Mouse (Mus musculus): ENCODE results near the gene Zfp512b. TPM values are rescaled to one million over a fixed set of nuclear protein-coding genes. Genes with fewer than 3 reads are reported as not detected.

The Zfp512b gene
- polyA plus RNA-seq, 1 experiment, result 32.2 TPM

GRCm38 (mm10) chr2:181596221-181596960 lies 3.8 kb upstream of the Zfp512b start:
- no peak overlapping the region for H3K27ac ChIP-seq (ENCODE audit: insufficient read depth, low read depth, low read length)
- TF ChIP-seq CTCF (conservative IDR thresholded peaks at IDR 0.05; ENCODE audit: insufficient read depth, insufficient read length, low read depth, low read length), result no peak
- TF ChIP-seq POLR2A (IDR thresholded peaks at IDR 0.05; ENCODE audit: low read depth, low read length), result no peak
- no peaks in the 10 kb centered on the region for H3K27me3 ChIP-seq (replicated peaks; ENCODE audit: control insufficient read depth, insufficient read depth, low read length)
- 69% methylated on average over 6 of the region's 6 CpGs for WGBS
- no peak overlapping the region for H3K4me3 ChIP-seq (ENCODE audit: insufficient read depth, low read depth, low read length)
- H3K4me1 ChIP-seq (ENCODE audit: control insufficient read depth, insufficient read depth, low read length), result peaks cover 17% of the 10 kb centered on the region; the same call in 1 of the 2 replicates
- no peak for DNase-seq
- no peaks in the 10 kb centered on the region for H3K36me3 ChIP-seq (ENCODE audit: control insufficient read depth, insufficient read depth, low read length)

- 72% methylated on average over 4 of the region's 4 CpGs for WGBS
- no peak overlapping the region for H3K4me3 ChIP-seq (ENCODE audit: insufficient read depth, low read depth, low read length)
- TF ChIP-seq POLR2A (IDR thresholded peaks at IDR 0.05; ENCODE audit: low read depth, low read length), result no peak
- peak; percentile 74 for TF ChIP-seq CTCF (conservative IDR thresholded peaks at IDR 0.05; ENCODE audit: insufficient read depth, insufficient read length, low read depth, low read length)
- no peak overlapping the region for H3K27ac ChIP-seq (ENCODE audit: insufficient read depth, low read depth, low read length)
- peak; percentile 64 for DNase-seq
- H3K36me3 ChIP-seq (ENCODE audit: control insufficient read depth, insufficient read depth, low read length), result no peaks in the 10 kb centered on the region
- H3K27me3 ChIP-seq (replicated peaks; ENCODE audit: control insufficient read depth, insufficient read depth, low read length), result no peaks in the 10 kb centered on the region
- peaks cover 12% of the 10 kb centered on the region; the same call in 1 of the 2 replicates for H3K4me1 ChIP-seq (ENCODE audit: control insufficient read depth, insufficient read depth, low read length)
These were observed 2.5 kb upstream of the Zfp512b start for GRCm38 (mm10) chr2:181594946-181595696.

- H3K4me1 ChIP-seq (ENCODE audit: control insufficient read depth, insufficient read depth, low read length), result peaks cover 12% of the 10 kb centered on the region; the same call in 1 of the 2 replicates
- no peaks in the 10 kb centered on the region for H3K27me3 ChIP-seq (replicated peaks; ENCODE audit: control insufficient read depth, insufficient read depth, low read length)
- DNase-seq, result no peak
- H3K27ac ChIP-seq (ENCODE audit: insufficient read depth, low read depth, low read length), result no peak overlapping the region
- H3K36me3 ChIP-seq (ENCODE audit: control insufficient read depth, insufficient read depth, low read length), result no peaks in the 10 kb centered on the region
- TF ChIP-seq POLR2A (IDR thresholded peaks at IDR 0.05; ENCODE audit: low read depth, low read length) (no peak), CTCF (conservative IDR thresholded peaks at IDR 0.05; ENCODE audit: insufficient read depth, insufficient read length, low read depth, low read length) (no peak)
- no peak overlapping the region for H3K4me3 ChIP-seq (ENCODE audit: insufficient read depth, low read depth, low read length)
These were observed 1.3 kb upstream of the Zfp512b start for GRCm38 (mm10) chr2:181593937-181594336.

- H3K4me1 ChIP-seq (ENCODE audit: control insufficient read depth, insufficient read depth, low read length), result peaks cover 12% of the 10 kb centered on the region; the same call in 1 of the 2 replicates
- DNase-seq, result no peak
- WGBS, result under 1% methylated on average over 6 of the region's 6 CpGs
- no peaks in the 10 kb centered on the region for H3K27me3 ChIP-seq (replicated peaks; ENCODE audit: control insufficient read depth, insufficient read depth, low read length)
- peak overlapping the region; percentile 84 for H3K4me3 ChIP-seq (ENCODE audit: insufficient read depth, low read depth, low read length)
- H3K27ac ChIP-seq (ENCODE audit: insufficient read depth, low read depth, low read length), result peak overlapping the region; percentile 80
- TF ChIP-seq CTCF (conservative IDR thresholded peaks at IDR 0.05; ENCODE audit: insufficient read depth, insufficient read length, low read depth, low read length), result no peak
- no peaks in the 10 kb centered on the region for H3K36me3 ChIP-seq (ENCODE audit: control insufficient read depth, insufficient read depth, low read length)
These were observed 429 bp upstream of the Zfp512b start for GRCm38 (mm10) chr2:181593042-181593421.

- Histone ChIP-seq H3K4me1 (ENCODE audit: control insufficient read depth, insufficient read depth, low read length) (peaks cover 9% of the 10 kb centered on the region; the same call in 1 of the 2 replicates), H3K4me3 (ENCODE audit: insufficient read depth, low read depth, low read length) (peak within 1 kb of the TSS; percentile 84), H3K27ac (ENCODE audit: insufficient read depth, low read depth, low read length) (peak within 1 kb of the TSS; percentile 80), H3K27me3 (replicated peaks; ENCODE audit: control insufficient read depth, insufficient read depth, low read length) (no peaks in the 10 kb centered on the region), H3K36me3 (ENCODE audit: control insufficient read depth, insufficient read depth, low read length) (no peaks in the 10 kb centered on the region)
- no peak for TF ChIP-seq CTCF (conservative IDR thresholded peaks at IDR 0.05; ENCODE audit: insufficient read depth, insufficient read length, low read depth, low read length)
- no peak for TF ChIP-seq POLR2A (IDR thresholded peaks at IDR 0.05; ENCODE audit: low read depth, low read length)
- DNase-seq, result peak; percentile 41
- 9% methylated on average over 5 of the region's 5 CpGs for WGBS
These were observed 996 bp downstream of the Zfp512b start, which contains the start of gene Prpf6 for GRCm38 (mm10) chr2:181591528-181592085. TSS of gene Prpf6 (plus strand) at chr2:181591868.

- WGBS, result 95% methylated on average over 5 of the region's 5 CpGs
- no peak for DNase-seq
- H3K27me3 ChIP-seq (replicated peaks; ENCODE audit: control insufficient read depth, insufficient read depth, low read length), result no peaks in the 10 kb centered on the region
- TF ChIP-seq CTCF (conservative IDR thresholded peaks at IDR 0.05; ENCODE audit: insufficient read depth, insufficient read length, low read depth, low read length), result no peak
- no peak for TF ChIP-seq POLR2A (IDR thresholded peaks at IDR 0.05; ENCODE audit: low read depth, low read length)
- no peak overlapping the region for H3K27ac ChIP-seq (ENCODE audit: insufficient read depth, low read depth, low read length)
- H3K4me3 ChIP-seq (ENCODE audit: insufficient read depth, low read depth, low read length), result no peak overlapping the region
- H3K4me1 ChIP-seq (ENCODE audit: control insufficient read depth, insufficient read depth, low read length), result peaks cover 9% of the 10 kb centered on the region; the same call in 1 of the 2 replicates
- H3K36me3 ChIP-seq (ENCODE audit: control insufficient read depth, insufficient read depth, low read length), result no peaks in the 10 kb centered on the region
These were observed 2.1 kb downstream of the Zfp512b start for GRCm38 (mm10) chr2:181590471-181590870.

- 94% methylated on average over 9 of the region's 9 CpGs for WGBS
- no peaks in the 10 kb centered on the region for H3K36me3 ChIP-seq (ENCODE audit: control insufficient read depth, insufficient read depth, low read length)
These were observed 2.9 kb downstream of the Zfp512b start for GRCm38 (mm10) chr2:181589732-181590105.

More at GRCm38 (mm10) chr2:181589732-181590105, 2.9 kb downstream of the Zfp512b start:
- no peaks in the 10 kb centered on the region for H3K27me3 ChIP-seq (replicated peaks; ENCODE audit: control insufficient read depth, insufficient read depth, low read length)
- TF ChIP-seq CTCF (conservative IDR thresholded peaks at IDR 0.05; ENCODE audit: insufficient read depth, insufficient read length, low read depth, low read length) (no peak), POLR2A (IDR thresholded peaks at IDR 0.05; ENCODE audit: low read depth, low read length) (no peak)
- H3K27ac ChIP-seq (ENCODE audit: insufficient read depth, low read depth, low read length), result no peak overlapping the region
- H3K4me1 ChIP-seq (ENCODE audit: control insufficient read depth, insufficient read depth, low read length), result peaks cover 9% of the 10 kb centered on the region; the same call in 1 of the 2 replicates
- DNase-seq, result no peak
- no peak overlapping the region for H3K4me3 ChIP-seq (ENCODE audit: insufficient read depth, low read depth, low read length)
